Mouse (Mus musculus): ENCODE results near the gene Hist1h2ad.

DNA sequence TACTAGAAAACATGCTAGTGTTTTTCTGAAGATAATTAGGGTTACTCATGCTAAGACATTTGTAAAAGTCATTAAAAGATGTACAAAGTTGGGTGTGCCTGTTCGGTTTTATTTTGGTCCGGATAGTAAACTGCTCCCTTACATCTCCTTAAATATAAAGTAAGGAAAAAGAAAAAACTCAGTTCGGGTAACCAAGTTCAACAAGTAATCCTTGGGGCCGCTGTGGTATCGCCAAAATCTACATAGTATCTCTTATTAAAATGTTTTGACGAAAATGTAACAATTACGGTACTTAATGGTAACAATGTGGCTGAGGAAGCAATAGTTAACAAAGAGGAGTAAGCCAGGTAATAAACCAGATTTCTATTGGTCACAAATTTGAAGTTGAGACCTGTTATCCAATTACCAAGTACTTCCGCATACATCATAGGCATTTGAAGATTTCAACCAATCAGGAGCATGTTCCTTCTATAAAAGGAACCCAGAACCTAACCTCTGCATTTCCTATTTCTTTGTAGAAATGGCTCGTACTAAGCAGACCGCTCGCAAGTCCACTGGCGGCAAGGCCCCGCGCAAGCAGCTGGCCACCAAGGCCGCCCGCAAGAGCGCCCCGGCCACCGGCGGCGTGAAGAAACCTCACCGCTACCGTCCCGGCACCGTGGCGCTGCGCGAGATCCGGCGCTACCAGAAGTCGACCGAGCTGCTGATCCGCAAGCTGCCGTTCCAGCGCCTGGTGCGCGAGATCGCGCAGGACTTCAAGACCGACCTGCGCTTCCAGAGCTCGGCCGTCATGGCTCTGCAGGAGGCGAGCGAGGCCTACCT, 30.0 kb upstream of the Hist1h2ad start, which contains the start of gene Hist1h3f:
- TF ChIP-seq CTCF (IDR thresholded peaks at IDR 0.05) (no peak), EP300 (IDR thresholded peaks at IDR 0.05) (peak; percentile 46; the same call in 1 of the 2 replicates)

All from lung, postnatal 0 days (tissue).